Mouse (Mus musculus): ENCODE results near the gene Map4k3.
A peak's percentile ranks its signal among the peaks of the same experiment; 100 is the strongest.

Gene Map4k3

GRCm38 (mm10) chr17:80729825-80730224, 1.5 kb upstream of the Map4k3 start:
- DNase-seq (ENCODE audit: low spot score): no peak

- DNase-seq (ENCODE audit: low spot score): peak; percentile 28
These were observed 930 bp upstream of the Map4k3 start for GRCm38 (mm10) chr17:80729080-80729749.

GRCm38 (mm10) chr17:80727341-80727951, 839 bp downstream of the Map4k3 start:
- peak; percentile 61 for DNase-seq (ENCODE audit: low spot score)

- DNase-seq (ENCODE audit: low spot score): peak; percentile 46
These were observed 1.5 kb downstream of the Map4k3 start for GRCm38 (mm10) chr17:80726821-80727220.

GRCm38 (mm10) chr17:80723092-80723491, 5.2 kb downstream of the Map4k3 start:
- DNase-seq (ENCODE audit: low spot score): no peak

GRCm38 (mm10) chr17:80721670-80722069, 6.6 kb downstream of the Map4k3 start:
- DNase-seq (ENCODE audit: low spot score): no peak

GRCm38 (mm10) chr17:80719309-80719708, 9.0 kb downstream of the Map4k3 start:
- no peak for DNase-seq (ENCODE audit: low spot score)

GRCm38 (mm10) chr17:80718243-80718642, 10.0 kb downstream of the Map4k3 start:
- no peak for DNase-seq (ENCODE audit: low spot score)

- no peak for DNase-seq (ENCODE audit: low spot score)
These were observed 14.7 kb downstream of the Map4k3 start for GRCm38 (mm10) chr17:80713588-80713987.

GRCm38 (mm10) chr17:80709921-80710838, 18.1 kb downstream of the Map4k3 start:
- DNase-seq (ENCODE audit: low spot score): peak; percentile 32

- no peak for DNase-seq (ENCODE audit: low spot score)
These were observed 19.5 kb downstream of the Map4k3 start for GRCm38 (mm10) chr17:80708803-80709202.

DNA sequence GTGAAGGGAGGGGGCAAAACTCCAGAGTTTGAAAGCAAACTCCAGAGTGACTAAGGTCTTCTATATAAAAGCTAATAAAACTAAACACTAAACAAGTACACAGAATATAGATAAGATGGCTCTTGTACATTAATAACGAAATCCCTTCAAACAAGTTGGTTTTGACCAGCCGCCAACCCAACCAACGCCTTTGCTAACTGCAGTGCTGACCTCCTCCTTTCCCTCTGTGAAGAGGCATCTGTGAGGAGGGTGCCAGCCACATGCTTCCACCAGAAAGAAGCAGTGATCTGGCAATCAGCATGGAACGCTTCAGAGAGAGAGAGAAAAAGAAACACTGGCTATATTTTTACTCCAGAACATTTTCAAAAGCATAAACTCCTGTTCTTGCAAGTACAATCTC, 21.1 kb downstream of the Map4k3 start:
- no peak for DNase-seq (ENCODE audit: low spot score)

DNA sequence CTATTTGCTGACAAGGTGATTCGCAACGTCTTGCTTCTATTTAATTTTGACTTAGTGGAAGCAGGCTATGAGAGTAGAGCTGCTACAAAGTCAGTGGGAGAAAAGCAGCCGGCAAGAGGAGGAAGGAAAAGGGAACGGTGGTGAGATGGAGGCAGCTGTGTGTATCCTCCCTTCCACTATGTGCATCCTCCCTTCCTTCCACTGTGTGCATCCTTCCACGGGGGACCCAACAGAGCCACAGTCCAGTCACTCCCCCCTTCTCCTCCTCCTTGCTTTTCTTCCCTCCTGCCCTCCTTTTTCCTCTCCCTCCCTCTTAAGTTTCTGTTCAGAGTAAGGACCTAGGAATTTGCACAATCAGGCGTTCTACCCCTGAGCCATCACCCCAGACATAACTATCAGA, 21.7 kb downstream of the Map4k3 start:
- DNase-seq (ENCODE audit: low spot score): no peak

DNA sequence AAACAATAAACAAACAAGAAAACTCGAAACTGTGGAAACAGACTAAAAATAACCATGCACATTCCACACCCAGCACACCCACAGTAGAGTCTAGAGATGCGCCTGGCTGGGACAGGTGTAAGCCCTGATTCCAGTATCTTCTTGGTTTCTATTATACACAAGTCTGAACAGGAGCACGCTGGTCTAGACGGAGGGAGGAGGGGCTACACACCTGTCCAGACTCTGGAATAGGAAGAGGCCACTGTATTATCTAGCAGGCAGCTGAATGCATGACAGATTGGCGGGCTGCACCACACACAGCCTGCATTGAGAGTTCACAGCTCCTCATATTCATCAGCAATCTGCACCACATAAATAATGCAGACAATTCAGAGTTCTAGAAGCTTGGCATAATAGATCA, 26.6 kb downstream of the Map4k3 start:
- no peak for DNase-seq (ENCODE audit: low spot score)

DNA sequence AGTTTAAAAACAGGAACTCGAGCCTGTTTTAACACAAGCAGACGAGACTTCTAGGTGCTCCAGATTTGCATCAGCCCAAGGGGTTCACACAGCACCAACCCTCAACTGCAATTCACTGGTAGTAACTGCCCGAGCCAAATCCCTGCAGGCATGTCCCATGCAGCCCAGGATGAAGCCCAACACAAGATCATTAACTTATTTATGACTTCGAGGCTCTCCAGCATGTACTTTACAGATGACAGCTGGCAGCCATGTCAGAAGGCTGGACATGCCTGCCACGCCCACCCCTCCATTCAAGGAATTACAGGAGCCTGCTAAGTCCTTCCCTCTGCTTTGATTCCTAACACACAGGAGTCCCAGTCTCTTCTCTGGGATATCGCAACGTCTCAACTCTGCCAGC, 29.4 kb downstream of the Map4k3 start:
- DNase-seq (ENCODE audit: low spot score): no peak

DNA sequence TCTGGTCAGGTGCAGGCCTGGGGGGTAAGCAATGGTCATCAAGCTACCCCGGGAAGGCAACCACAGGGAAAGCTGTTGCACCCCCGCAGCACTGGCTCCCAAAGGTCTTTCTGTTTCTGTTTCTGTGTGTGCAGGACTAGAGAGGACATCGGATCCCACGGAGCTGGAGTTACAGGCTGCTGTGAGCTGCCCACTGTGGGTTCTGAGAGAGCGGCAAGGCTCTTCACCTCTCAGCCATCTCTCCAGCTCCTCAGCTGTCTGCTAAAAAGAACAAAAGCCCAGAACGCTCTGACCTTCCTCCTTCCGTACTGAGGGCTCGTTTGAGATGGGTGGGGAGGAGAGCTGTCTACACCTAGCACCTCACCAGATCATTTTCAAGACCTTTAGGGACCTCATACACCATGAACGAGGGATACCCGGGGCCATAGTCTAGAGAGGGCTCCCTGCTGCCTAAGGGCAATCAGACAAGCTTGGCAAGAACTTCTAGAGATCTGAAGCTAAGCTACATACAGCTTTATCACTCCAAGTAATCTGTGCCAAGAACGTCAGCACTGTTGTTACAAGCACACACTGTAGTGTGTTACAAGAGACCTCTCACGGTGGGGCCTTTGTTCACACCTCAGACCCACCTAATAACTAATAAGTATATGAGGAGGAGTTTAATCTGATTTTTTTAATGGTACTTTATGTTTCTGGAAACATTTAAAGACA, 29.9 kb downstream of the Map4k3 start:
- DNase-seq (ENCODE audit: low spot score): no peak

DNA sequence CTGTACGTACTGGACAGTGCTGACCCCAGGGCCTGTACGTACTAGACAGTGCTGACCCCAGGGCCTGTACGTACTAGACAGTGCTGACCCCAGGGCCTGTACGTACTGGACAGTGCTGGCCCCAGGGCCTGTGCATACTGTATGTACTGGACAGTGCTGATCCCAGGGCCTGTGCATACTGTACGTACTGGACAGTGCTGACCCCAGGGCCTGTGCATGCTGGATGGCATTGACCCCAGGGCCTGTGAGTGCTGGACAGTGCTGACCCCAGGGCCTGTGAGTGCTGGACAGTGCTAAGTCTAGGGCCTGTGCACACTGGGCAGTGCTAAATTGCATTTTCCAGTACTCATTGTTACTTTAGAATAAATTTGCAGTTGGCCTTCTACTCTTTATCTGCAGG, 31.3 kb downstream of the Map4k3 start:
- no peak for DNase-seq (ENCODE audit: low spot score)

DNA sequence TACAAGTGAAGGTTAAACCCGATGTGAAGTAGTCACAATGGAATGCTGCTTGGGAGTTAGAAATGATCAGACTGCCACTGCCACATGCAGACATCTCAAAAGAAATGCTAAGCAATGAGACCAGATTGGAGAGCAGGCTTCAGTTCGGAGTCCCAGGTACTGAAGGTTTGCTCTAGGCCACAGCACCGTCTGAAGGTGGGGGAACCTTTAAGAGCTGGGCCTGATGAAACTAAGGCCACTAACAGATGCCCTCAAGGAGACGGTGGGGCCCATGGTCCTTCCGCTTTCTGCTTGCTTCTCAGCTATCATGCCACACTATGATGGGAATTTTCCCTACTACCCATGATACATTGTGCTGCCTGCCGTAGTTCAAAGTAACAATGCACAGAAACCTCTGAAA, 32.1 kb downstream of the Map4k3 start:
- no peak for DNase-seq (ENCODE audit: low spot score)

DNA sequence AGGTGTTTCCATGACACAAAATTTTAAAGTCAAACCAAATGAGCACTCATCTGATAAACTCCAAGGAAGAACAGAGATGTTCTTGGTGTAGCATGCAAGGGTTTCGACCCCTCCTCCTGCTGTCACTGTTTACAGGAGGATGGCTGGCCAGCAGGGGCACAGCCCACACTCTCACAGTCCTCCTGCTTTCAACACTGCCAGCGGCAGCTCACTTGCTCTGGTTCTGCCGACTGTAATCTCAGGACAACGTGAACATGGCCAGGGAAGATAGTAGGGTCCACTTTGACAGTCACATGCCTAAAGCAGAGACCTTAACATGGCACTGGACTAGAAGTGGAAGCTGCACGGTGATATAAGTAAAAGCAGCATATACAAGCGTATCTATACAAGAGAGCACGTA, 34.6 kb downstream of the Map4k3 start:
- DNase-seq (ENCODE audit: low spot score): no peak

GRCm38 (mm10) chr17:80692183-80692582, 36.1 kb downstream of the Map4k3 start:
- no peak for DNase-seq (ENCODE audit: low spot score)

GRCm38 (mm10) chr17:80688701-80689100, 39.6 kb downstream of the Map4k3 start:
- no peak for DNase-seq (ENCODE audit: low spot score)

- no peak for DNase-seq (ENCODE audit: low spot score)
These were observed 42.2 kb downstream of the Map4k3 start for GRCm38 (mm10) chr17:80686066-80686465.
